Mouse (Mus musculus): ENCODE measurements around the gene Lrrn4cl. TPM values are rescaled to one million over a fixed set of nuclear protein-coding genes. Genes with fewer than 3 reads are reported as not detected.
A peak's percentile ranks its signal among the peaks of the same experiment; 100 is the strongest.
"Not testable (repeated sequence)": the region's sequence is repeated elsewhere in the genome, so short reads cannot be mapped to it uniquely, and the experiment has no call there.

Lrrn4cl gene
- polyA plus RNA-seq, 1 experiment from 2014 or later, result 0.62 TPM

DNA sequence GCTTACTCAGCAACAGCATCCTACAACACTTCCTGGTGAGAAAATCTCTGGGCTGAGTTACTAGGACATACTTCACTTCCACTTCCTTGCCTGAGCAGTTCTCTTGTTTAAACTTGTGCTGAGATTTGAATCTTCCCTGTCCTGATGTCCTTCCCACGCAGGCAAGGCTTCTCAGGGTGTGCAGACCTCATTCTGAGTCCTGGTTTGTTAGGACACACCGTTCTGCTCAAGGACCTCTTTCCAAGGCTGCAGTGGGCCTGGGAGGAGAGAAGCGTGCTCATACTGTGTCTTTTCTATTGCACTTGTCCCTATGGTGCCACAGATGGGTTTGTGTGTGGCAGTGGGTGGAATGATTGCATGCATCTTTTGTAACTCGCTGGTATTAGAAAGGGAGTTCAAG is 17.6 kb upstream of the Lrrn4cl start:
- Histone ChIP-seq H3K27ac (ENCODE audit: low read depth, low read length) (no peak overlapping the region), H3K27me3 (ENCODE audit: control insufficient read depth, insufficient read depth, low read length) (no peaks in the 10 kb centered on the region), H3K9me3 (ENCODE audit: control insufficient read depth, low read length) (no peaks in the 10 kb centered on the region), H3K9ac (ENCODE audit: low read depth, low read length) (no peak overlapping the region), H3K4me2 (replicated peaks; ENCODE audit: low read depth, low read length) (no peak overlapping the region), H3K36me3 (ENCODE audit: control insufficient read depth, insufficient read depth, low read length) (peaks cover 79% of the 10 kb centered on the region), H3K4me1 (ENCODE audit: control insufficient read depth, insufficient read depth, low read length) (0 out of 2 replicates have a peak, but pooled peaks cover under 1% of the 10 kb centered on the region), H3K4me3 (ENCODE audit: low read length) (no peak overlapping the region)
- 92% methylated on average over 4 of the region's 4 CpGs for WGBS
- ATAC-seq (ENCODE audit: low FRiP score, low TSS enrichment), result no peak

DNA sequence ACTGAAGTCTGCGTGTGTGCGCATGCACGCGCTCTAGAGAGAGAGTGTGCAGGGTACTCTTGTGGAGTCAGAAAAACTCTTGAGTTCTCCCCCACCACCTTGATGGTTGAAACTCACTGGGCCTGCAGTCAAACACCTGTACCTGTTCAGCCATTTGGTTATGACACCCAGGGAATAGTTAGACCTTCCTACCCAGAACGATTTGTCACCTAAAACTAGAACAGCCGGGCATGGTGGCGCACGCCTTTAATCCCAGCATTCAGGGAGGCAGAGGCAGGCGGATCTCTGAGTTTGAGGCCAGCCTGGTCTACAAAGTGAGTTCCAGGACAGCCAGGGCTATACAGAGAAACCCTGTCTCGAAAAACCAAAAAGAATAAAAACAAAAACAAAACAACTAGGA is 14.2 kb upstream of the Lrrn4cl start:
- Histone ChIP-seq H3K36me3 (ENCODE audit: control insufficient read depth, insufficient read depth, low read length) (peaks cover 46% of the 10 kb centered on the region), H3K4me1 (ENCODE audit: control insufficient read depth, insufficient read depth, low read length) (peaks cover 25% of the 10 kb centered on the region; the same call in 1 of the 2 replicates)
- not testable (repeated sequence) for H3K4me3 ChIP-seq (ENCODE audit: low read length); H3K27ac ChIP-seq (ENCODE audit: low read depth, low read length); H3K4me2 ChIP-seq (replicated peaks; ENCODE audit: low read depth, low read length); H3K27me3 ChIP-seq (ENCODE audit: control insufficient read depth, insufficient read depth, low read length); H3K9me3 ChIP-seq (ENCODE audit: control insufficient read depth, low read length); ATAC-seq (ENCODE audit: low FRiP score, low TSS enrichment); H3K9ac ChIP-seq (ENCODE audit: low read depth, low read length)
- WGBS, result 98% methylated on average over 10 of the region's 10 CpGs

DNA sequence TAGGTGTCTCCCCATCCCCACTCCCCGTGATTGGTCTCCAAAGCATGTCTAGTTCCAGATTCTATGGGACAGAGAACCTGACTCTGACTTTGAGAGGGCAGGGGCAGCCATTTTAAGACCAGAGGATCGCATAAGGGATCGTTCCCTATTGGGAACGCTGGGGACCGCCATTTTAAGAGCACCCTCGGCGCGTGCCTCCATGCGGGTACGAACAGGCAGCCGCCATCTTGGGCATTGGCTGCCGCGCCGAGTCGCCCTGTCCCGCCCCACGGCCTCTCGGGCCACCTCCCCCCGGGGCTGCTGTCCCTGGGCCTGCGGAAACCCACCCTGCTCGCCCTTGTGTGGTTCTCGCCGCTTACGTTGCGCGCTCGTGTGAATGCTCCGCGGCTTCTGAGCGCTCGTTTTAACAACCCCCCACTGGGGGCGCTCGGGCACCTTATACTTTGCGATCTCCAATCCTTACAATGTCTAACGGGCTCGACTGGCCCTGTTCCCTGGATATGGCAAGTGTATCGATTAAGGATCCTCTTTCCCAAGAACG is 13.2 kb upstream of the Lrrn4cl start, which contains the start of gene Bscl2:
Gene Bscl2, plus strand, starts transcription at position 217 of the 541 bp plus-strand sequence.
- Histone ChIP-seq H3K27ac (ENCODE audit: low read depth, low read length) (peak within 1 kb of the TSS; percentile 98), H3K4me3 (ENCODE audit: low read length) (peak within 1 kb of the TSS; percentile 54), H3K36me3 (ENCODE audit: control insufficient read depth, insufficient read depth, low read length) (peaks cover 41% of the 10 kb centered on the region), H3K9ac (ENCODE audit: low read depth, low read length) (peak within 1 kb of the TSS; percentile 78), H3K4me1 (ENCODE audit: control insufficient read depth, insufficient read depth, low read length) (peaks cover 25% of the 10 kb centered on the region; the same call in 1 of the 2 replicates), H3K27me3 (ENCODE audit: control insufficient read depth, insufficient read depth, low read length) (no peaks in the 10 kb centered on the region), H3K9me3 (ENCODE audit: control insufficient read depth, low read length) (no peaks in the 10 kb centered on the region), H3K4me2 (replicated peaks; ENCODE audit: low read depth, low read length) (peak within 1 kb of the TSS; percentile 77)
- WGBS, result 2% methylated on average over 38 of the region's 38 CpGs
- peak; percentile 84 for ATAC-seq (ENCODE audit: low FRiP score, low TSS enrichment)

DNA sequence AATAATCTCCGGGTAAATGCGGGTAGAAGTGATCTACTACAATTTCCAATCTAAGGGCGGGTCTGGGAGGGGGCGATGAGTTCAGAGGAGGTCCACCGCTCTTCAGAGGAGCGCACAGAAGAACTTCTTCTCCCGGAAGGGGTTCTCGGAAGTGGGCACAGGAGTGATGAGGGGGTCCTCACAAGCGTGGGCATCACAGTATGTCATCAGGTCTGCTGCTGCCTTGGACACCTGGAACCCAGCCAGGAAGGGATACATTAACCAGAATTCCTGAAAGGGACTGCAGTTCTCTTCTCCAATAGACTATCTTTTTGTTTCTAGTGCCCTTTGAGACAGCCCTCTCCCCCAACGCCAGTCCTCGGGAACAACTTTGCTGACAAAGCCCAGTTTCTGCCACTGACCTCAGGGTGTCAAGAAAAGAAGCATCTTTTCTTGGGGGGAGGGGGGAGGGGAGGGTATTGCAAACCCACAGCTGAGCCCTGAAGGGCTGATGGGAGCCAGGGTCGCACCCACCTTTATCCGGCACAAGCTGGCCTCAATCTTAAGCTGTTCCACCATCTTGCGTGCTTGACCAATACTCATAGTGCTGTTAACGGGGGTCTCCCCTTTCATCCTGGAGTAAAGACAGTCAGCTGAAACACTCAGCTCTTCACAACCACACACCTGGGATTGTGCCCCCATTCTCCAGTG is 12.4 kb upstream of the Lrrn4cl start:
- Histone ChIP-seq H3K27ac (ENCODE audit: low read depth, low read length) (peak overlapping the region; percentile 98), H3K4me1 (ENCODE audit: control insufficient read depth, insufficient read depth, low read length) (peaks cover 25% of the 10 kb centered on the region; the same call in 1 of the 2 replicates), H3K4me2 (replicated peaks; ENCODE audit: low read depth, low read length) (peak overlapping the region; percentile 77), H3K27me3 (ENCODE audit: control insufficient read depth, insufficient read depth, low read length) (no peaks in the 10 kb centered on the region), H3K36me3 (ENCODE audit: control insufficient read depth, insufficient read depth, low read length) (peaks cover 38% of the 10 kb centered on the region), H3K9ac (ENCODE audit: low read depth, low read length) (peak overlapping the region; percentile 78), H3K9me3 (ENCODE audit: control insufficient read depth, low read length) (no peaks in the 10 kb centered on the region), H3K4me3 (ENCODE audit: low read length) (peak overlapping the region; percentile 54)
- 21% methylated on average over 15 of the region's 15 CpGs for WGBS
- peak; percentile 33 for ATAC-seq (ENCODE audit: low FRiP score, low TSS enrichment)

DNA sequence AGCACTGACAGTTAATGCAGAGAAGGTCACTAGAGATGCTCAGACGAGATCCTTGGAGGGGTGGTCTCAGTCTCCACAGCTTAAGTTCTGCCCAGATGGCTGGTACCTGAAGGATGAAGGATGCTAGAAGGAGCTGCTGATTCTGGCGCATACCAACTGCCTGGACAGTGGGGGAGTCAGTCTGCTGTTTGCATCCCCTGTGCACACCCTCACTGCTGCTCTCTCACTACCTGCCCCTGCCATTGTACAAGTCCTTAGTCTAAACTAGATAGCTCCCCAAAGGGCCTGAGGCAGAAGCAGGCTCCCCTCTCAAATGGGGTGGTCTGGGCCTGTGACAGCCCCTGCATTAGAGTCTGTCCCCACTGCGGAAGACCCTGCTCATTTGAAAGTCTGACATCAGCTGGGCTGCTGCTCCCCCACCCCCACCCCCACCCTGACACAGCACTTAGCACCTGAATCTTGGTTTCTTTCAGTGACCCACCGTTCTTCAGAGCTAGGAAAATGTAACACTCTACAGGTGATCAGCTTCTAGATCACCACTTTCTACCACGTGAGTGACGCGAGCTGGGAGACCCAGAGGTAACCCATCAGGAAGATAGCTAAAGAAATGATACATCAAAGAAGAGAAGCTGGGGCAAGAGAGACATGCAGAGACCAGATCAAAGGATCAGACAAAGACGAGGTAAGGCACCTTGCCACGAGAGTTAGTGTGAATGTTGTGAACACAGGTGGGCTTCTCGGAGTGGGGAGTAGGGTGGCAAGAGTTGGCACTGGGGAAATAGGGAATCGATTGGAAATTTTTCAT is 11.3 kb upstream of the Lrrn4cl start, which contains the start of gene Gng3:
Gene Gng3, minus strand, starts transcription at position 92 of the 805 bp plus-strand sequence.
- peak; percentile 14; the same call in 1 of the 2 replicates for ATAC-seq (ENCODE audit: low FRiP score, low TSS enrichment)
- Histone ChIP-seq H3K4me3 (ENCODE audit: low read length) (peak within 1 kb of the TSS; percentile 54), H3K36me3 (ENCODE audit: control insufficient read depth, insufficient read depth, low read length) (peaks cover 30% of the 10 kb centered on the region), H3K9ac (ENCODE audit: low read depth, low read length) (peak within 1 kb of the TSS; percentile 78), H3K27ac (ENCODE audit: low read depth, low read length) (peak within 1 kb of the TSS; percentile 98), H3K4me2 (replicated peaks; ENCODE audit: low read depth, low read length) (peak within 1 kb of the TSS; percentile 77), H3K27me3 (ENCODE audit: control insufficient read depth, insufficient read depth, low read length) (no peaks in the 10 kb centered on the region), H3K4me1 (ENCODE audit: control insufficient read depth, insufficient read depth, low read length) (peaks cover 25% of the 10 kb centered on the region; the same call in 1 of the 2 replicates), H3K9me3 (ENCODE audit: control insufficient read depth, low read length) (no peaks in the 10 kb centered on the region)
- 51% methylated on average over 11 of the region's 11 CpGs for WGBS

DNA sequence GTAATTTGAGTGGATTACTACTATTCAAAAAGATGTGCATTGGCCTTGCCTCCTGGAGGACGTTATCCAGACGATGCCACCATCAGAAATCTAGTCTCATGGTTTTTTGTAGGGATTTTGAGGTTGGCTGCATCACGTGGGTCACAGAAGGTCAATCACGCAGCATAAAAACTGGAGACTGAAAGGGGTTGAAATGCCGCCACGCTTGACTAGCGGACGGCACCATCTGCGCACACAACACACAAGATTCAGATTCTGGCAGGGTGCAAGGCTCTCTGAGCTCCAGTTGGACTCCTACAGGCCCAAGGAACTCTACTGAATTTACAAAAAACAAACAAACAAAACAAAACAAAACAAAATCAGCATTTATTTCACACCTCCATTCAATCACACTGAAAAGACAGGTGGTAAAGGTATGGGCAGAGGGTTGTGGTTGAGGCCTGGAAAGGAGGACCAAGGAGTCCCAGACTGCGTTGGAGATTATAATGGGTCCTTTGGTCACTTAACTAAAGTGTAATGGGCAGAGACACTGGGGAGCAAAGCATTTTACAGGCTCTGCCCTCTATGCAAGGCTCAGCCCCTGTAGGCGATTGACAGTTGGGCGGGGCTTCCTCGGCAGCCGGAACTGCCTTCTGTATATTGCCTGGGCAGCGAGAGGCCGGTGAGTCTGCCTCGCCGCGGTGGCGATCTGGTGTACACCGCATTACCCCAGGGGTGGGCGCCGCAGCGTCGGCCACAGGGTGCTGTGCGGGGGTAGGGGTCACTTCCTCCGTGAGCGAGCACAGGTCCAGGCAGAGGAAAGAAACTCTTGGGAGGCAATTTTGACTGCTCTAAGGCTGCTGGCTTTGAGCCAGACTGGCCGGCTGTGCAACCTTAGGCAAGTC is 10.4 kb upstream of the Lrrn4cl start:
- WGBS, result 20% methylated on average over 29 of the region's 29 CpGs
- peaks cover 21% of the 10 kb centered on the region; the same call in 1 of the 2 replicates for H3K36me3 ChIP-seq (ENCODE audit: control insufficient read depth, insufficient read depth, low read length)
- H3K4me3 ChIP-seq (ENCODE audit: low read length), result peak overlapping the region; percentile 54
- H3K4me2 ChIP-seq (replicated peaks; ENCODE audit: low read depth, low read length), result peak overlapping the region; percentile 62
- no peaks in the 10 kb centered on the region for H3K27me3 ChIP-seq (ENCODE audit: control insufficient read depth, insufficient read depth, low read length)
- peaks cover 25% of the 10 kb centered on the region; the same call in 1 of the 2 replicates for H3K4me1 ChIP-seq (ENCODE audit: control insufficient read depth, insufficient read depth, low read length)
- H3K9me3 ChIP-seq (ENCODE audit: control insufficient read depth, low read length), result no peaks in the 10 kb centered on the region
- peak; percentile 50 for ATAC-seq (ENCODE audit: low FRiP score, low TSS enrichment)
- H3K27ac ChIP-seq (ENCODE audit: low read depth, low read length), result no peak overlapping the region
- H3K9ac ChIP-seq (ENCODE audit: low read depth, low read length), result peak overlapping the region; percentile 63

DNA sequence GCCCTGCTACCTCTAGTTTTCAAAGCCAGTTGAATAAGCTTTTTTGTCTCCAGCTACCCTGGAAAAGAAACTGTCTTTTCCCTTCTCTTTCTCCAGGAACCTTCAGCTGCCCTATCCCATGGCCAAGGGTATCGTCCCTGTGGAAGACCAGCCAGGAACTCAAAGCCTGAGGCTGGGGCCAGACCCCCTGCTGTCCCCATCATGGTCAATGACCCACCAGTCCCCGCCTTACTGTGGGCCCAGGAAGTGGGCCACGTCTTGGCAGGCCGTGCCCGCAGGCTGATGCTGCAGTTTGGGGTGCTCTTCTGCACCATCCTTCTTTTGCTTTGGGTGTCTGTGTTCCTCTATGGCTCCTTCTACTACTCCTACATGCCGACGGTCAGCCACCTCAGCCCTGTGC is 9.6 kb upstream of the Lrrn4cl start:
- Histone ChIP-seq H3K27ac (ENCODE audit: low read depth, low read length) (no peak overlapping the region), H3K9ac (ENCODE audit: low read depth, low read length) (peak overlapping the region; percentile 63; the same call in 1 of the 2 replicates), H3K27me3 (ENCODE audit: control insufficient read depth, insufficient read depth, low read length) (no peaks in the 10 kb centered on the region), H3K4me2 (replicated peaks; ENCODE audit: low read depth, low read length) (peak overlapping the region; percentile 62), H3K4me3 (ENCODE audit: low read length) (peak overlapping the region; percentile 54), H3K36me3 (ENCODE audit: control insufficient read depth, insufficient read depth, low read length) (peaks cover 17% of the 10 kb centered on the region), H3K4me1 (ENCODE audit: control insufficient read depth, insufficient read depth, low read length) (peaks cover 25% of the 10 kb centered on the region; the same call in 1 of the 2 replicates), H3K9me3 (ENCODE audit: control insufficient read depth, low read length) (no peaks in the 10 kb centered on the region)
- WGBS, result 88% methylated on average over 7 of the region's 7 CpGs
- no peak for ATAC-seq (ENCODE audit: low FRiP score, low TSS enrichment)

DNA sequence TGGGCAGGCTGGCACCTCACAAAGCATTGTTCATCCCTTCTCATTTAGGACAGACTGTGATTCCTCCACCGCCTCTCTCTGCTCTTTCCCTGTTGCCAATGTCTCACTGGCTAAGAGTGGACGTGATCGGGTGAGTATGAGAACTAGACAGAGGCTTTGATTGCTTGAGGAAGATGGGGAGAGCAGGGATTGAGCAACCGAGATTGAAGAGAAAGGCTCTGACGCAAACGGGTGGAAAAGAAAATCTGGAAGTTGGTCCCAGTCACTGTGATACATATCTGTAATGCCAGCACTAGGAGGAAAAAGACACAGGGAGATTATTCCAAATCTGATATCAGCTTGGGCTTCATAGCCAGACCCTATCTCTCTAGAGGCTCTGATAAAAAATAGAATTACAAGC is 7.6 kb upstream of the Lrrn4cl start:
- ATAC-seq (ENCODE audit: low FRiP score, low TSS enrichment), result no peak
- no peak overlapping the region for H3K27ac ChIP-seq (ENCODE audit: low read depth, low read length)
- H3K4me3 ChIP-seq (ENCODE audit: low read length), result no peak overlapping the region
- H3K9ac ChIP-seq (ENCODE audit: low read depth, low read length), result no peak overlapping the region
- no peak overlapping the region for H3K4me2 ChIP-seq (replicated peaks; ENCODE audit: low read depth, low read length)
- H3K9me3 ChIP-seq (ENCODE audit: control insufficient read depth, low read length), result no peaks in the 10 kb centered on the region
- H3K36me3 ChIP-seq (ENCODE audit: control insufficient read depth, insufficient read depth, low read length), result peaks cover 32% of the 10 kb centered on the region
- H3K4me1 ChIP-seq (ENCODE audit: control insufficient read depth, insufficient read depth, low read length), result peaks cover 25% of the 10 kb centered on the region; the same call in 1 of the 2 replicates
- 90% methylated on average over 6 of the region's 6 CpGs for WGBS
- no peaks in the 10 kb centered on the region for H3K27me3 ChIP-seq (ENCODE audit: control insufficient read depth, insufficient read depth, low read length)
